Mouse (Mus musculus) heart, embryonic 16.5 days (tissue): ENCODE results near the gene Zg16. TPM values are rescaled to one million over a fixed set of nuclear protein-coding genes. Genes with fewer than 3 reads are reported as not detected.
A peak's percentile ranks its signal among the peaks of the same experiment; 100 is the strongest.

Experiments used
- ATAC-seq: fragments of 200-750 bp; cut with Nextera tagmentation; replicated peaks from 2 replicates; pipeline ENCODE4 v1.8.0; 2017; ENCODE audit warnings: moderate number of reproducible peaks; ENCODE audit not compliant: insufficient read depth, low FRiP score; ENCODE audit errors: extremely low read depth
- H3K27ac ChIP-seq: fragments of 300-500 bp; sonication (generic); 2 replicates; pipeline ENCODE4 v1.5.1; 2014; ENCODE audit warnings: mild to moderate bottlenecking, low read length, control low read depth, moderate library complexity
- H3K27me3 ChIP-seq: fragments of 300-500 bp; sonication (generic); 2 replicates; pipeline ENCODE4 v1.6.1; 2014; ENCODE audit warnings: low read length, mixed read lengths; ENCODE audit not compliant: control insufficient read depth, insufficient read depth
- H3K36me3 ChIP-seq: fragments of 300-500 bp; sonication (generic); 2 replicates; pipeline ENCODE4 v1.6.1; 2014; ENCODE audit not compliant: control insufficient read depth, insufficient read depth
- H3K4me1 ChIP-seq: fragments of 300-500 bp; sonication (generic); 2 replicates; pipeline ENCODE4 v1.6.1; 2014; ENCODE audit warnings: low read length, mixed read lengths; ENCODE audit not compliant: control insufficient read depth, insufficient read depth
- H3K4me2 ChIP-seq: fragments of 300-500 bp; sonication (generic); 2 replicates; pipeline ENCODE4 v1.6.1; 2014; ENCODE audit warnings: low read depth, mild to moderate bottlenecking, control low read depth, low read length
- H3K4me3 ChIP-seq: fragments of 300-500 bp; sonication (generic); 2 replicates; pipeline ENCODE4 v1.5.1; 2014; ENCODE audit warnings: mild to moderate bottlenecking, control low read depth, low read length
- H3K9ac ChIP-seq: fragments of 300-500 bp; sonication (generic); 2 replicates; pipeline ENCODE4 v1.6.1; 2014; ENCODE audit warnings: low read length, control low read depth
- H3K9me3 ChIP-seq: fragments of 300-500 bp; sonication (generic); replicated peaks from 2 replicates; pipeline ENCODE4 v1.6.1; 2016; ENCODE audit warnings: low read length; ENCODE audit not compliant: control insufficient read depth
- WGBS: fragments of 180-500 bp; shearing (Covaris S2); extraction: QIAGEN DNeasy Blood & Tissue Kit; methylation state at CpG from one replicate; pipeline ENCODE4 v1.1.7; 2014; 5-methylcytosine and 5-hydroxymethylcytosine counted together
- microRNA-seq: library from miRNA; unstranded; fragments of <30 nt; microRNA quantifications from one replicate; pipeline ENCODE4, GENCODE M21; 2017
- polyA plus RNA-seq: library from polyadenylated mRNA; unstranded; fragments of >200 nt; fragmentation: Nextera tagmentation; extraction: Ambion mirVana; gene quantifications from 2 replicates; pipeline ENCODE4 v1.2.1, GENCODE M21; 2015

The Zg16 gene
- polyA plus RNA-seq, 1 experiment from 2014 or later: 18.3 TPM

GRCm38 (mm10) chr7:127009307-127010085 lies 77.6 kb downstream of the Zg16 start:
- 79% methylated on average over 17 of the region's 17 CpGs for WGBS
- Histone ChIP-seq H3K4me2 (no peak overlapping the region), H3K27ac (peak overlapping the region; percentile 74), H3K4me3 (no peak overlapping the region), H3K27me3 (no peaks in the 10 kb centered on the region), H3K9ac (no peak overlapping the region), H3K4me1 (peaks cover 26% of the 10 kb centered on the region), H3K9me3 (no peaks in the 10 kb centered on the region), H3K36me3 (peaks cover 6% of the 10 kb centered on the region; the same call in 1 of the 2 replicates)
- no peak for ATAC-seq

- 31% methylated on average over 9 of the region's 9 CpGs for WGBS
- H3K27ac ChIP-seq: peak overlapping the region; percentile 74
- peak; percentile 80 for ATAC-seq
- peak overlapping the region; percentile 36; the same call in 1 of the 2 replicates for H3K9ac ChIP-seq
- H3K27me3 ChIP-seq: no peaks in the 10 kb centered on the region
- peaks cover 17% of the 10 kb centered on the region for H3K4me1 ChIP-seq
- H3K4me3 ChIP-seq: no peak overlapping the region
- no peak overlapping the region for H3K4me2 ChIP-seq
- H3K9me3 ChIP-seq: no peaks in the 10 kb centered on the region
- peaks cover 3% of the 10 kb centered on the region; the same call in 1 of the 2 replicates for H3K36me3 ChIP-seq
Observed at GRCm38 (mm10) chr7:127008239-127009019, 78.7 kb downstream of the Zg16 start.

DNA sequence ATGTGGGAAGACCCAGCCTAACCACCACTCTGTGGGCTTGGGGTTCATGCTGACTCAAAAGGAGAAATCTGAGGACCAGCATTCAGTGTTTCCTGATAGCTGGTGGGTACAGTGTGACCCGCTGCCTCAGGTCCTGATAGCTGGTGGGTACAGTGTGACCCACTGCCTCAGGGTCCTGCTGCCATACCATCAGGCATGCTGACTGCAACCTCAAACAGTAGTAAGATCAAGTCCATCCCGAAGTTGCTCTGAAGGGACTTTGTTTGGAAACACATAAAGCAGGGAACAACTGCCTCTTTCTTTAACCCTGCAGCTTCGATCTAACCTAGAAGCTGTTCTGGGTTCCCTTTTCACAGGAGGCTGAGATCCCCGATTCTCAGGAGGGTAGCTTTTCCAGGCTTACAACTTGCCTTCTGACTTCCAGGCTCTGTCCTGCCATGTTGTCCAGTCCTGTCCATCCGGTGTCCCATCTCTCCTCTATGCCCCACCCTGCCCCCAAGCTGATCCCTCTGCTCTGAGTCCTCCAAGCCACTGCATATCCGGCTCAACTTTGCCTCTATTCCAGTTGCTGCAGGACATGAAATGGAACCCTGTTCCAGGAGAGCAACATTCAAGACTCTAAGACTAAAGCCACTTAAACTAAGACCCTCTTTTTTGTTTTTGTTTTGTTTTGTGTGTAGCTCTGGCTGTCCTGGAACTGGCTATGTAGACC lies 79.7 kb downstream of the Zg16 start:
- Histone ChIP-seq H3K9me3 (no peaks in the 10 kb centered on the region), H3K36me3 (no peaks in the 10 kb centered on the region), H3K4me2 (no peak overlapping the region), H3K27me3 (no peaks in the 10 kb centered on the region), H3K4me1 (peaks cover 14% of the 10 kb centered on the region; the same call in 1 of the 2 replicates), H3K27ac (no peak overlapping the region), H3K4me3 (no peak overlapping the region), H3K9ac (no peak overlapping the region)
- ATAC-seq: no peak
- 81% methylated on average over 6 of the region's 6 CpGs for WGBS

DNA sequence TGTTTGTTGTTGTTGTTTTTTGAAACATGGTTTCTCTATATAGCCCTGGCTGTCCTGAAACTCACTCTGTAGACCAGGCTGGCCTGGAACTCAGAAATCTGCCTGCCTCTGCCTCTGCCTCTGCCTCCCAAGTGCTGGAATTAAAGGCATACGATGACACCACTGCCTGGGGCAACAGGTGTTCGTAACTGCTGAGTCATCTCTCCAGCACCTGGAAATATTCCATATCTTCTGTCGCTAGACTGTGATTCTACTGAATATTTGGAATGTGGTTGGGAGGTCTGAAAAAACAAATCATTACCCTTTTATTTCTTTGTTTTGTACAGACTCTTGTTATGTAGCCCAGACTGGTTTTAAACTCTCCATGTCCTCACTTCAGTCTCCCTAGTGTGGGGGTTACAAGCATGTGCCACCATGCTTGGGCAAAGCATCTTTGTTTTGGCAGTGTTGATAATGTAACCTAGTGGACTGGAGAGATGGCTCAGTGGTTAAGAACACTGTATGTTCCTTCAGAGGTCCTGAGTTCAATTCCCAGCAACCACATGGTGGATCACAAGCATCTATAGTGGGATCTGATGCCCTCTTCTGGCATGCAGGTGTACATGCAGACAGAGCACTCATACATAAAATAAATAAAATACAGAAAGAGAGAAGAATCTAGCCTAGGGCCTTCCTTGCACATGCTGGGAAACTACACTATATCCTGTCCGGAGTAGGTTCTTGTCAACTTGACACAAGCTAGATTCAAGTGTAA lies 82.8 kb downstream of the Zg16 start:
- no peaks in the 10 kb centered on the region for H3K27me3 ChIP-seq
- H3K4me3 ChIP-seq: no peak overlapping the region
- no peak overlapping the region for H3K4me2 ChIP-seq
- ATAC-seq: no peak
- 76% methylated on average over 4 of the region's 4 CpGs for WGBS
- H3K27ac ChIP-seq: no peak overlapping the region
- H3K4me1 ChIP-seq: peaks cover 14% of the 10 kb centered on the region; the same call in 1 of the 2 replicates
- H3K9ac ChIP-seq: no peak overlapping the region
- H3K36me3 ChIP-seq: no peaks in the 10 kb centered on the region
- no peaks in the 10 kb centered on the region for H3K9me3 ChIP-seq

DNA sequence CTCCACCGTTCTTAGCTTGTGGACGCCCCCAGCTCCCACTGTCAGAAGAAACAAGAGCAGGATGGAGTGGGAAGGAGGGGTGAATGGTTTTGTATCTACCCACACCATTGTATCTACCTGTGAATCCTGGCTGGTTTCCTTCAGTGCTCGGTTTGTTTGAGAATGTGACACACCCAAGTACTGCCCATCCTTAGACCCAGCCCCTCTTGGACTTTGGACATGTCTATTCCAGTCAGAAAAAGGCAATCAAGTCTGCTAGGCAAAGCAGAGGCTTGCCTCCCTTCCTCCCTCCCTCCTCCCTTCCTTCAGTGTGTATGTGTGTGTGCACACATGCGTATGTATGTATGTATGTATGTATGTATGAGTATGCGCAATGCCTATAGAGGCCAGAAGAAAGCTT lies 83.5 kb downstream of the Zg16 start:
- no peak for ATAC-seq
- Histone ChIP-seq H3K27ac (no peak overlapping the region), H3K4me2 (no peak overlapping the region), H3K27me3 (no peaks in the 10 kb centered on the region), H3K36me3 (no peaks in the 10 kb centered on the region), H3K4me3 (no peak overlapping the region), H3K9me3 (no peaks in the 10 kb centered on the region), H3K4me1 (peaks cover 10% of the 10 kb centered on the region; the same call in 1 of the 2 replicates), H3K9ac (no peak overlapping the region)
- 89% methylated on average over 5 of the region's 5 CpGs for WGBS

Small RNAs within 50 kb of the gene (microRNA-seq; reads per million reads assigned to microRNA genes)
- gene Gm44343: not detected

Other genes with a start within 250 kb of the Zg16 start
- not detected in 2 replicates for gene Doc2a, start 239.9 kb downstream of the Zg16 start, polyA plus RNA-seq
- gene Hirip3, start 225.4 kb downstream of the Zg16 start, polyA plus RNA-seq: 19.8 and 22.2 TPM in 2 replicates
- 50.5 and 52.0 TPM in 2 replicates for gene Ino80e, start 225.0 kb downstream of the Zg16 start, polyA plus RNA-seq
- 31.1 and 35.4 TPM in 2 replicates for gene Taok2, start 202.6 kb downstream of the Zg16 start, polyA plus RNA-seq
- gene Tmem219, start 164.4 kb downstream of the Zg16 start, polyA plus RNA-seq: 19.6 and 22.5 TPM in 2 replicates
- 13.3 TPM in 2 replicates for gene Kctd13, start 158.4 kb downstream of the Zg16 start, polyA plus RNA-seq
- not detected in 2 replicates for gene Asphd1, start 137.7 kb downstream of the Zg16 start, polyA plus RNA-seq
- 0.53 and 1.0 TPM in 2 replicates for gene Sez6l2, start 136.8 kb downstream of the Zg16 start, polyA plus RNA-seq
- gene Cdipt, start 111.4 kb downstream of the Zg16 start, polyA plus RNA-seq: 85.1 and 89.4 TPM in 2 replicates
- gene Cdiptos, start 111.2 kb downstream of the Zg16 start, polyA plus RNA-seq: 1.2 and 1.6 TPM in 2 replicates
- gene Mvp, start 72.7 kb downstream of the Zg16 start, polyA plus RNA-seq: 15.9 and 20.6 TPM in 2 replicates
- 0.75 TPM in 1 of 2 replicates, not detected in the other for gene Pagr1b, start 70.8 kb downstream of the Zg16 start, polyA plus RNA-seq
- gene Pagr1a, start 70.0 kb downstream of the Zg16 start, polyA plus RNA-seq: 61.0 and 78.5 TPM in 2 replicates
- 15.4 and 38.5 TPM in 2 replicates for gene Gm42742, start 66.2 kb downstream of the Zg16 start, polyA plus RNA-seq
- 1.6 and 2.4 TPM in 2 replicates for gene Prrt2, start 66.1 kb downstream of the Zg16 start, polyA plus RNA-seq
- gene Maz, start 60.3 kb downstream of the Zg16 start, polyA plus RNA-seq: 31.5 and 34.1 TPM in 2 replicates
- 80.4 and 81.6 TPM in 2 replicates for gene Kif22, start 44.9 kb downstream of the Zg16 start, polyA plus RNA-seq
- 4.9 and 8.4 TPM in 2 replicates for gene AI467606, start 4.0 kb upstream of the Zg16 start, polyA plus RNA-seq
- 2.1 and 2.6 TPM in 2 replicates for gene Qprt, start 34.9 kb upstream of the Zg16 start, polyA plus RNA-seq
- gene Spn, start 50.5 kb upstream of the Zg16 start, polyA plus RNA-seq: 1.2 and 2.6 TPM in 2 replicates
- 42.2 and 44.4 TPM in 2 replicates for gene Cd2bp2, start 108.7 kb upstream of the Zg16 start, polyA plus RNA-seq
- gene Tbc1d10b, start 121.1 kb upstream of the Zg16 start, polyA plus RNA-seq: 15.2 and 22.3 TPM in 2 replicates
- 16.2 and 31.6 TPM in 2 replicates for gene Mylpf, start 121.6 kb upstream of the Zg16 start, polyA plus RNA-seq
- 21.0 and 21.9 TPM in 2 replicates for gene Zfp553, start 145.7 kb upstream of the Zg16 start, polyA plus RNA-seq
- gene Sept1, start 145.8 kb upstream of the Zg16 start, polyA plus RNA-seq: 35.1 and 57.5 TPM in 2 replicates
- 38.0 and 39.6 TPM in 2 replicates for gene Zfp771, start 156.9 kb upstream of the Zg16 start, polyA plus RNA-seq
- gene Dctpp1, start 173.4 kb upstream of the Zg16 start, polyA plus RNA-seq: 129 and 142 TPM in 2 replicates
- gene Sephs2, start 186.7 kb upstream of the Zg16 start, polyA plus RNA-seq: 48.7 and 52.8 TPM in 2 replicates
- 3.3 and 8.1 TPM in 2 replicates for gene Itgal, start 208.9 kb upstream of the Zg16 start, polyA plus RNA-seq